Mouse (Mus musculus) ES-Bruce4 (cell line): ENCODE measurements around the gene Syt16.

Source experiments
- CTCF ChIP-seq: IDR thresholded peaks from one replicate; pipeline ENCODE4 v1.8.1; 2011; ENCODE audit warnings: low read depth, low read length
- POLR2A ChIP-seq: IDR thresholded peaks from one replicate; pipeline ENCODE4 v1.8.1; 2011; ENCODE audit warnings: low read length; ENCODE audit not compliant: insufficient read depth

DNA sequence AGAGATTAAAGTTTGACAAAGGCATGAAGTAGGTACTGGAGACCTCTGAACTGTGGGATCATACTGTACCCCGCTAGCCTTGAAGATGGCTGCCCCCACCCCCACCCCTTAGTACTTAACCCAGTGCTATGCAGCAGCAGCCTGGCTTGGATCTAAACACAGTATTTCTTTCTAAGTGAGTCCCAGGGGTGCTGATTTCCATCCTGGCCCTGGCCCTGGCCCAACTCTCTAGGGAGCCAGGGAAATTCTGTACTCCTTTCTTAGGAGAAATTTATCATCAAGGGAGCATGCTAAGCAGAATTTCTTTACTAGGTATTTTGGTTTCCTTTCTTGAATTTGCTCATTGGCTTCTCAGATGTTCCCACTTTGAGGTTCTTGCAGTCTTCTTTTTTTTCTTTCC is 285.4 kb downstream of the Syt16 start:
- TF ChIP-seq CTCF, result no peak
- TF ChIP-seq POLR2A, result no peak
